Mouse (Mus musculus) stomach, postnatal 0 days (tissue): ENCODE measurements around the gene Ltbp1. TPM values are rescaled to one million over a fixed set of nuclear protein-coding genes. Genes with fewer than 3 reads are reported as not detected.

Experiments
- ATAC-seq: fragments of 200-750 bp; cut with Nextera tagmentation; 2 replicates; pipeline ENCODE4 v1.8.0; 2017; ENCODE audit not compliant: low FRiP score, low TSS enrichment
- DNase-seq: peaks from one replicate; pipeline ENCODE4 v3.0.0-alpha.2; 2016; ENCODE audit warnings: low spot score
- H3K27ac ChIP-seq: fragments of 300-500 bp; sonication (generic); replicated peaks from 2 replicates; pipeline ENCODE4 v1.5.1; 2014; ENCODE audit warnings: mild to moderate bottlenecking, control low read depth
- H3K27me3 ChIP-seq: fragments of 300-500 bp; sonication (generic); 2 replicates; pipeline ENCODE4 v1.6.1; 2014; ENCODE audit warnings: low read length; ENCODE audit not compliant: control insufficient read depth, insufficient read depth
- H3K36me3 ChIP-seq: fragments of 300-500 bp; sonication (generic); 2 replicates; pipeline ENCODE4 v1.6.1; 2014; ENCODE audit warnings: low read length, mixed read lengths; ENCODE audit not compliant: control insufficient read depth, insufficient read depth
- H3K4me1 ChIP-seq: fragments of 300-500 bp; sonication (generic); replicated peaks from 2 replicates; pipeline ENCODE4 v1.6.1; 2014; ENCODE audit warnings: antibody characterized with exemption; ENCODE audit not compliant: control insufficient read depth, insufficient read depth
- H3K4me2 ChIP-seq: fragments of 300-500 bp; sonication (generic); replicated peaks from 2 replicates; pipeline ENCODE4 v1.6.1; 2014; ENCODE audit warnings: low read depth, mild to moderate bottlenecking, control low read depth, moderate library complexity
- H3K4me3 ChIP-seq: fragments of 300-500 bp; sonication (generic); 2 replicates; pipeline ENCODE4 v1.5.1; 2014; ENCODE audit warnings: low read depth, low read length, control low read depth
- H3K9ac ChIP-seq: fragments of 300-500 bp; sonication (generic); 2 replicates; pipeline ENCODE4 v1.6.1; 2014; ENCODE audit warnings: mild to moderate bottlenecking, low read length, control low read depth, mixed read lengths
- H3K9me3 ChIP-seq: fragments of 300-500 bp; sonication (generic); 2 replicates; pipeline ENCODE4 v1.6.1; 2016; ENCODE audit warnings: low read length; ENCODE audit not compliant: control insufficient read depth
- CTCF ChIP-seq: IDR thresholded peaks from 2 replicates; pipeline ENCODE4 v1.5.1; 2016; ENCODE audit warnings: antibody characterized with exemption, low read depth, mild to moderate bottlenecking, moderate library complexity
- EP300 ChIP-seq: optimal IDR thresholded peaks from 2 replicates; pipeline ENCODE3; 2016; ENCODE audit warnings: antibody characterized with exemption
- WGBS: fragments of 180-500 bp; shearing (Covaris S2); extraction: QIAGEN DNeasy Blood & Tissue Kit; methylation state at CpG from one replicate; pipeline ENCODE4 v1.1.7; 2014; 5-methylcytosine and 5-hydroxymethylcytosine counted together
- polyA plus RNA-seq: library from polyadenylated mRNA; unstranded; fragments of >200 nt; fragmentation: Nextera tagmentation; extraction: Ambion mirVana; gene quantifications from 2 replicates; pipeline ENCODE4 v1.2.1, GENCODE M21; 2015

Ltbp1 gene
- polyA plus RNA-seq, 1 experiment from 2014 or later = 16.2 TPM

- Histone ChIP-seq H3K4me2 (no peak overlapping the region), H3K9me3 (no peaks in the 10 kb centered on the region), H3K9ac (no peak overlapping the region), H3K36me3 (no peaks in the 10 kb centered on the region), H3K4me3 (no peak overlapping the region), H3K4me1 (peaks cover 3% of the 10 kb centered on the region), H3K27ac (0 out of 2 replicates have a peak overlapping the region, but pooled peaks have one; percentile 30), H3K27me3 (no peaks in the 10 kb centered on the region)
- no peak for TF ChIP-seq CTCF
- no peak for TF ChIP-seq EP300
- ATAC-seq (no peak), DNase-seq (no peak)
- WGBS = 66% methylated on average over 4 of the region's 4 CpGs
Observed at GRCm38 (mm10) chr17:75013211-75013610, 7.8 kb downstream of the Ltbp1 start.

GRCm38 (mm10) chr17:75013868-75014267 lies 8.5 kb downstream of the Ltbp1 start:
- H3K4me1 ChIP-seq = peaks cover 3% of the 10 kb centered on the region
- 30% methylated on average over 10 of the region's 10 CpGs for WGBS
- H3K4me2 ChIP-seq = no peak overlapping the region; the same call in 1 of the 2 replicates
- H3K9ac ChIP-seq = no peak overlapping the region
- H3K4me3 ChIP-seq = no peak overlapping the region
- no peaks in the 10 kb centered on the region for H3K36me3 ChIP-seq
- no peak for TF ChIP-seq EP300
- no peak for TF ChIP-seq CTCF
- ATAC-seq (peak; percentile 53; the same call in 1 of the 2 replicates), DNase-seq (no peak)
- H3K27ac ChIP-seq = peak overlapping the region; percentile 30; the same call in 1 of the 2 replicates
- H3K27me3 ChIP-seq = no peaks in the 10 kb centered on the region
- no peaks in the 10 kb centered on the region for H3K9me3 ChIP-seq

- WGBS = 52% methylated on average over 24 of the region's 24 CpGs
- Histone ChIP-seq H3K27me3 (no peaks in the 10 kb centered on the region), H3K4me2 (no peak overlapping the region; the same call in 1 of the 2 replicates), H3K9ac (no peak overlapping the region), H3K27ac (peak overlapping the region; percentile 9; the same call in 1 of the 2 replicates), H3K4me1 (peaks cover 3% of the 10 kb centered on the region), H3K9me3 (no peaks in the 10 kb centered on the region), H3K36me3 (no peaks in the 10 kb centered on the region), H3K4me3 (no peak overlapping the region)
- TF ChIP-seq CTCF = no peak
- TF ChIP-seq EP300 = no peak
- peak; percentile 31; the same call in 1 of the 2 replicates for ATAC-seq
- no peak for DNase-seq
Observed at GRCm38 (mm10) chr17:75014601-75015356, 9.4 kb downstream of the Ltbp1 start.

DNA sequence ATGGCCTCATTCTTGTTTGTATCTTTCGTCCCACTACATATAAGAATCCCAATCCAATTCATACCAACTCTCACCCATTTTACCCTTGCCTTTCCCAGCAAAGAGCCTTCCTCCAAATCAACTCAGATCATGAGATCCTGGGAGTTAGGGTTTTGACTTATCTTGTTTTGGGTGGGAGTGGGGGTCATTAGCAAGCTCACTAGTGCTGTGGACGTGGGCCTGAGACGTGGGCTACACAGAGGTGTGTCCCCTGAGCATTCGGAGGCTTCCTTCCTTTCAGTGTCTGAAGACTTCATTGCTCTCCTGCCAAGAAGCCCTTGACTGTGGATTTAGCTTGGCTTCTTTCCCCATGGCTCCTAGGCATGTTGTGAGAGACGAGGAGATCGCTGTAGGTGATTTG lies 10.2 kb downstream of the Ltbp1 start:
- Histone ChIP-seq H3K27ac (no peak overlapping the region), H3K36me3 (no peaks in the 10 kb centered on the region), H3K4me2 (no peak overlapping the region), H3K4me1 (peaks cover 3% of the 10 kb centered on the region), H3K9me3 (no peaks in the 10 kb centered on the region), H3K9ac (no peak overlapping the region), H3K27me3 (no peaks in the 10 kb centered on the region), H3K4me3 (no peak overlapping the region)
- TF ChIP-seq CTCF (no peak), EP300 (no peak)
- DNase-seq (no peak), ATAC-seq (no peak)
- 66% methylated on average over 6 of the region's 6 CpGs for WGBS

- Histone ChIP-seq H3K36me3 (no peaks in the 10 kb centered on the region), H3K4me3 (no peak overlapping the region), H3K9ac (no peak overlapping the region), H3K27me3 (no peaks in the 10 kb centered on the region), H3K27ac (no peak overlapping the region), H3K9me3 (no peaks in the 10 kb centered on the region), H3K4me2 (no peak overlapping the region), H3K4me1 (peaks cover 3% of the 10 kb centered on the region)
- 0 out of 2 replicates have a peak, but pooled peaks have one; percentile 25 for ATAC-seq
- peak; percentile 73 for TF ChIP-seq CTCF
- TF ChIP-seq EP300 = no peak
- DNase-seq = peak; percentile 50
- 84% methylated on average over 7 of the region's 7 CpGs for WGBS
Observed at GRCm38 (mm10) chr17:75017423-75017822, 12.1 kb downstream of the Ltbp1 start.

DNA sequence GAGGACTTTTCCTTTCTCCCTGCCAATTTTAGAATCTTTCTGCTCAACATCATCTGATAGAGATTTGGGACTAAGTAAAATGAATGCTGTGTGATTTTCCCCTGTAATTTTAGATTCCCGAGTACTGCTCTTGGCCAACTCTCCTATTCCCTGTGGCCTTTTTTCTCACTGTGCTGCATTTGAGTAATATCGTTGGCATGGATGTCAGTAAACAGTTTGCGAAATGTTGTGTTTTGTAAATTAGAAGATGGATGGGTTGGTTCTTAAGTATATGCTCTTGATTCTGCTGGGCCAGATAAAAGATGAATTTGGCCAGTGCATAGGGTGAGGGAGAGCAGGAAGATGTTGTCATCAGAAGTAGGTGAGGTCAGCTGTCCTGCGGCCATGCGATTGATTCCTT lies 12.8 kb downstream of the Ltbp1 start:
- TF ChIP-seq CTCF = no peak
- TF ChIP-seq EP300 = no peak
- Histone ChIP-seq H3K4me2 (no peak overlapping the region), H3K27me3 (no peaks in the 10 kb centered on the region), H3K4me1 (peaks cover 3% of the 10 kb centered on the region), H3K9me3 (no peaks in the 10 kb centered on the region), H3K9ac (no peak overlapping the region), H3K27ac (no peak overlapping the region), H3K36me3 (no peaks in the 10 kb centered on the region), H3K4me3 (no peak overlapping the region)
- 75% methylated on average over 5 of the region's 5 CpGs for WGBS
- no peak for ATAC-seq
- DNase-seq = no peak
